Mouse (Mus musculus) bone marrow macrophage, adult 2 months (primary cell): ENCODE data around the gene Tbc1d7. TPM values are rescaled to one million over a fixed set of nuclear protein-coding genes. Genes with fewer than 3 reads are reported as not detected.

ENCODE experiments used
- H3K27ac ChIP-seq: 2 replicates; pipeline ENCODE4 v1.5.1; 2012; ENCODE audit warnings: low read depth, low read length; ENCODE audit not compliant: insufficient read depth
- H3K4me1 ChIP-seq: 2 replicates; pipeline ENCODE4 v1.6.1; 2012; ENCODE audit warnings: low read length; ENCODE audit not compliant: control insufficient read depth, insufficient read depth
- H3K4me3 ChIP-seq: 2 replicates; pipeline ENCODE4 v1.5.1; 2012; ENCODE audit warnings: mild to moderate bottlenecking, low read length, moderate library complexity; ENCODE audit not compliant: insufficient read depth
- CTCF ChIP-seq: IDR thresholded peaks from 2 replicates; pipeline ENCODE4 v1.5.1; 2012; ENCODE audit warnings: low read depth, mild to moderate bottlenecking, low read length, moderate library complexity
- POLR2A ChIP-seq: IDR thresholded peaks from 2 replicates; pipeline ENCODE4 v1.6.1; 2012; ENCODE audit warnings: mild to moderate bottlenecking, low read depth, low read length, borderline replicate concordance
- polyA plus RNA-seq: library from polyadenylated mRNA; stranded (reverse); fragments of >200 nt; gene quantifications from 2 replicates; pipeline ENCODE4 v1.2.4, GENCODE M21; 2012; ENCODE audit not compliant: missing spikeins, insufficient read depth, insufficient read length

Gene Tbc1d7
- polyA plus RNA-seq, 1 experiment, result 17.8 TPM

DNA sequence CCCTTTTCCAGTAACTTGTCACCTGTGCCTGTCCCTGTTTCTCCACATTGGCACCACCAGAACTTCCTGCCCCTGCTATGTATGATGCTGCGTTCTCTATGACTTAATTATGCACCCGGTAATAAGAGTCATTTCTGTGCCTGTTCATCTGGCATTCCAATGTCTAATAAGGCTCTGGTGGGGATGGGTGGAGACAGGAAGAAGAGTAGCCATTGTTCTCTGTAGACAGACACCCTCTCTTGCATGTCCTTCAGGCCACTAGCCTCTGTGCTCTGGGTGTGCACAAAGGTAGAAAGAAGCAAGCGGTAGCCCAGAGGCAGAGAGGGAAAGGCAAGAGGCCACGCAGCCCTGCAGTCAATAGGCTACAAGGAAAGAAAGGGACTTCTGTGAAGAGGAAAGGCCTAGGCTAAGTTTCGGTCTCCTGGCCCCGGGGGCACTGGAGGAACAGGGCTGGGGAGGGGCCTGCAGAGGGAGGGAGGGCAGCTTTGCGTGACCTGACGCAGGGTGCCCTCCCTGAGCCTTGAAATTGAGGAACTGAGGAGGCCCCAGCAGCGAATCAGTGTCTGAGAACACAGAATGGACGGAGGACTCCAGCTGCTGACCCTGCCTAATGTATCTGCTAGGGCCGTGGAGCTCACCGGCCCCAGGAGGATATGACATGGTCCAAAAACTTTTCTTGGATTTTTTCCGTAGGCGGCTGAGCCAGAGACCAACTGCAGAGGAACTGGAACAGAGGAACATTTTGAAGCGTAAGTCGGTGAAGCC is 48.8 kb downstream of the Tbc1d7 start:
- Histone ChIP-seq H3K4me1 (no peaks in the 10 kb centered on the region), H3K4me3 (no peak overlapping the region), H3K27ac (no peak overlapping the region)
- TF ChIP-seq CTCF (no peak), POLR2A (no peak)

DNA sequence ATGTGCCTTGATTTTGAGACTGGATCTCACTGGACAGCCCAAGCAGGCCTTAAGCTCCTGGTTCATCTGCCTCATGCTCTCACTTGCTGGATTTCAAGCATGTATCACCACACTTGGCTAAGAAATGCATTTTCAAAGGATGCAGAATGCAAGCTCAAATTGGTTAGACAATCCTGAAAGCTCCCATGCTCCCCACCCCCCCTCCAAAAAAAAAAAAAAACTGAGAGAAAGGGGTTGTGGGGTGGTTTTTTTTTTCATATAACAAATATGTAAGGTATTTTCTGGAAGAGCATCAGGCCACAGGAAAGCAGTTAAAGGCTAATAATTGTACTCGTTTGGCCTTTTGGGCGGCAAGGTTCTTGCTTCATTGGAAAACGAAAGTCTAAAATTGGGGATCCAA is 58.2 kb downstream of the Tbc1d7 start:
- no peak for TF ChIP-seq POLR2A
- no peak for TF ChIP-seq CTCF
- Histone ChIP-seq H3K4me1 (peaks cover 6% of the 10 kb centered on the region; the same call in 1 of the 2 replicates), H3K4me3 (no peak overlapping the region), H3K27ac (no peak overlapping the region)

DNA sequence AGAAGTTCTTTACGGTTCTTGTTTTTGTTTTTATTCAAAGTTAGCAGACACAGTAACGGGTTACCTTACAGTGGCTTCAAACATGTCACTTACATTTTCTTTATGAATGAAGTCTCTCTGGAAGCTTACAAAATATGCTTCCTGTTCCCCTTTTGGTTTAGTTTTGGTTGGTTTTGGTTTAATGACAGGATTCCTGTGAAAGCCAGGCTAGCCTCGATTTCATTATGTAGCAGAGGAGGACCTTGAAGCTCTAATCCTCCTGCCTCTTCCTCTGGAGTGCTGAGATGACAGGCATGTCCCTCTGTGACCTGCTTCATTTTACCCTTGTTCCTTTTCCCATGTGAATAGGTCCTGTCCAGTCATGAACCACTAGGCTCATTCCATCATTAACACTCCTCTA is 58.6 kb downstream of the Tbc1d7 start:
- TF ChIP-seq CTCF (no peak), POLR2A (no peak)
- H3K27ac ChIP-seq, result no peak overlapping the region
- no peak overlapping the region for H3K4me3 ChIP-seq
- peaks cover 6% of the 10 kb centered on the region; the same call in 1 of the 2 replicates for H3K4me1 ChIP-seq

DNA sequence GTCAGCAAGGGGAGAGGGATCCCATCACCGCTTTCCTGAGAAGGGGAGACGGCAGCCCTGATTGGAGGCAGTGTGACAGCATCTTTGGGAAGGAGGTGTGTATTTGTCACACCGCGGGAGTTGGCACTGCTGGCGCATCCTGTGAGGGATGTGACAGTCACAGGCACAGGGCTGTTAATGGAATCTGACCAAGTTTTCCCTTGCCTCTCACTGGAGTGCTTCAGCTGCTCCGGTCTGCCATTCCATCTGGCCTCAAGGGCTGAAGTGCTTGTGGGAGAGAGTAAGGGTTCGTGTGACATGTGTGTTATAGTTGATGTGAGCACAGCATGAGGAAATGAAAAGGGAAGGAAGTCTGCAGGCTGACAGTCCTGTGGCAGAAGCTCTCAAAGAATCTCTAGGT is 59.0 kb downstream of the Tbc1d7 start:
- TF ChIP-seq POLR2A (no peak), CTCF (no peak)
- H3K27ac ChIP-seq, result no peak overlapping the region
- H3K4me3 ChIP-seq, result no peak overlapping the region
- H3K4me1 ChIP-seq, result peaks cover 6% of the 10 kb centered on the region; the same call in 1 of the 2 replicates

DNA sequence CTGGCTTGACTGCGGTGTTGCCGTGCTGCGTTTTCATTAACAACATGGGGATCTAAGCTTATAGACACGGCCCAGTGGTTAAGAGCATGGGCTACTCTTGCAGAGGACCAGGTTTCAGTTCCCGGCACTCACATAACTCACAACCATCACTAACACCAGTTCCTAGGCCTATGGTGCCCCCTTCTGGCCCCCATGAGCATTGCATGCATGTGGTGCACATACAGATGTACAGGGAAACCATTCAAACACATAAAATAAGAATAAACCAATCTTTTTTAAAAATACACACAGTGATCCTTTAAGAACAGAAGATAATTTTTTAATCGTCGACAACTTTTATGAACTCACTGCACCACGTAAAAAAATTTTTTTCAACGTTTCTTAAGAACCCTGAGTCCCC is 66.8 kb downstream of the Tbc1d7 start:
- Histone ChIP-seq H3K4me1 (no peaks in the 10 kb centered on the region), H3K27ac (no peak overlapping the region), H3K4me3 (no peak overlapping the region)
- TF ChIP-seq POLR2A (no peak), CTCF (no peak)

DNA sequence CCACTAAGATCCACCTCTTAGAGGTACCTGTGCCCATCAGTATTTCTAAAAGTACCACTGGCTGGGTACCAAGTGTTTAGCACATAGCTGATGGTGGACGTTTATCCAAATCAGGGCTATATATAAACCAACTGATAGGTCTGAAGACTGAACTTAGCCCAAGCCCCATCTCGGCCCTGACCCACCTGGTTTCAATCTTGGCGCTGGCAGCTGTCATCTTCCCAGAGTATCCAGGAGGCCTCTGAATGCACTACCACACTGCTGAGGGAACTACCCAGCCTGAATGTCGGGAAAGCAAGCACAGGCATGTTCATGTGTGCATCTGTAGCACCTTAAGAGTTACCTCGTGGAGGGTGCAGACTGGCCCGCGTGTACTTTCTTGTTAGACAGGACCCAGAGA is 68.4 kb downstream of the Tbc1d7 start:
- Histone ChIP-seq H3K4me3 (no peak overlapping the region), H3K27ac (no peak overlapping the region), H3K4me1 (no peaks in the 10 kb centered on the region)
- TF ChIP-seq POLR2A, result no peak
- TF ChIP-seq CTCF, result no peak

Other genes starting within 250 kb of the Tbc1d7 start
- gene Gfod1, start 132.7 kb upstream of the Tbc1d7 start, polyA plus RNA-seq, result 0.31 and 0.35 TPM in 2 replicates
- 6.7 and 8.3 TPM in 2 replicates for gene Sirt5, start 194.0 kb upstream of the Tbc1d7 start, polyA plus RNA-seq
- gene Nol7, start 226.9 kb upstream of the Tbc1d7 start, polyA plus RNA-seq, result 81.1 and 96.7 TPM in 2 replicates